Mouse (Mus musculus): ENCODE measurements around the gene Matn4.

DNA sequence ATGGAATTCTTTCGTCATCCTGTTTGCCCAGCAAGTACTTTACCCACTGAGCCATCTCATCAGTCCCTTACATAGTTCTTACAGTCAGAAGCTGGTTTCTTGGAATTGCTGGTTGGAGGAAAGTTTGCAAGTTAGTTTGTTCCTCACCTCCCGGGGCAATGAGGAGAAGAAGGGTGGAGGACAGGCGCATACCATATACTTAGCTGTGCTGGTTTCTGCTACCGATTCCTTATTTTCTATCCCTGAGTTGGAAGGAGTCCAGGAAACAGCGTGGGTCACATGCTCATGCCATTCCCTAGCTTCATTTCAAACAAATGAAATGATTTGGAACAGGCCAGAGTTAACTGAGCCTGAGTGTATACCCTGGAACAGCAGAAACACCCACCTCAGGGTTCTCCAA is 44.0 kb upstream of the Matn4 start:
- TF ChIP-seq EP300 (IDR thresholded peaks at IDR 0.05; ENCODE audit: insufficient read depth, low read depth, low read length) (no peak), CTCF (IDR thresholded peaks at IDR 0.05; ENCODE audit: low read depth, low read length) (no peak)
